Mouse (Mus musculus) heart, adult 2 months (tissue): ENCODE data around the gene Serpinb9. TPM values are rescaled to one million over a fixed set of nuclear protein-coding genes. Genes with fewer than 3 reads are reported as not detected.

ENCODE experiments used
- DNase-seq, 2 experiments: peaks; one replicate each; pipeline ENCODE4 v3.0.0; 2021
- H3K27ac ChIP-seq: fragments of 200-600 bp; 2 replicates; pipeline ENCODE4 v1.8.1; 2022
- H3K27me3 ChIP-seq: fragments of 200-500 bp; 2 replicates; pipeline ENCODE4 v1.6.1; 2012; ENCODE audit warnings: mild to moderate bottlenecking, low read length, inconsistent platforms, mixed read lengths; ENCODE audit not compliant: control insufficient read depth, insufficient read depth
- H3K36me3 ChIP-seq: fragments of 200-500 bp; 2 replicates; pipeline ENCODE4 v1.6.1; 2012; ENCODE audit warnings: low read length, inconsistent platforms; ENCODE audit not compliant: control insufficient read depth, insufficient read depth
- H3K4me1 ChIP-seq: fragments of 200-500 bp; 2 replicates; pipeline ENCODE4 v1.6.1; 2011; ENCODE audit warnings: low read length; ENCODE audit not compliant: control insufficient read depth, insufficient read depth
- H3K4me3 ChIP-seq: fragments of 200-600 bp; 2 replicates; pipeline ENCODE4 v1.8.1; 2022
- H3K79me2 ChIP-seq: fragments of 200-500 bp; replicated peaks from 2 replicates; pipeline ENCODE4 v1.6.1; 2012; ENCODE audit warnings: mild to moderate bottlenecking, inconsistent platforms, low read length, moderate library complexity, mixed read lengths; ENCODE audit not compliant: control insufficient read depth, insufficient read depth
- H3K9ac ChIP-seq: fragments of 200-500 bp; 2 replicates; pipeline ENCODE4 v1.6.1; 2012; ENCODE audit warnings: low read depth, mild to moderate bottlenecking, control low read depth, inconsistent platforms, low read length, mixed read lengths
- CTCF ChIP-seq: fragments of 200-600 bp; IDR thresholded peaks from 2 replicates; pipeline ENCODE4 v1.8.1; 2022; ENCODE audit warnings: antibody characterized with exemption, mild to moderate bottlenecking, moderate library complexity
- EP300 ChIP-seq: fragments of 200-500 bp; IDR thresholded peaks from 2 replicates; pipeline ENCODE4 v1.6.1; 2011; ENCODE audit warnings: low read depth, low read length, control low read depth; ENCODE audit not compliant: insufficient read depth
- POLR2A ChIP-seq: fragments of 200-500 bp; IDR thresholded peaks from 2 replicates; pipeline ENCODE4 v1.6.1; 2011; ENCODE audit warnings: mild to moderate bottlenecking, low read depth, low read length, control low read depth; ENCODE audit not compliant: insufficient read depth
- WGBS: fragments of 180-500 bp; shearing (Covaris S2); methylation state at CpG from one replicate; pipeline ENCODE4 v1.1.7; 2018; 5-methylcytosine and 5-hydroxymethylcytosine counted together
- intact Hi-C: fragments of 180-260 bp; cut with DNase I; formaldehyde crosslinking; loops from one replicate; pipeline ENCODE4 v1.15.1; 2025
- polyA plus RNA-seq: library from polyadenylated mRNA; depleted of rRNA; stranded (reverse); fragments of >200 nt; gene quantifications from 2 replicates; pipeline ENCODE4 v1.2.3, GENCODE M21; 2012
- total RNA-seq, 2 experiments: library from RNA; stranded (reverse); gene quantifications; 2 replicates each; pipeline ENCODE4 v1.2.3; 2021

The Serpinb9 gene
- total and polyA plus RNA-seq, 3 experiments, result 6.0 to 9.3 (median 8.6) TPM

- WGBS, result 6% methylated on average over 12 of the region's 12 CpGs
- Histone ChIP-seq H3K27ac (peak overlapping the region; percentile 97), H3K4me1 (peaks cover 10% of the 10 kb centered on the region), H3K27me3 (no peaks in the 10 kb centered on the region), H3K9ac (peak overlapping the region; percentile 68), H3K36me3 (peaks cover 13% of the 10 kb centered on the region; the same call in 1 of the 2 replicates), H3K79me2 (no peaks in the 10 kb centered on the region), H3K4me3 (peak overlapping the region; percentile 47)
- peak; percentile 89 to 92 for DNase-seq
- peak; percentile 86 for TF ChIP-seq CTCF
- TF ChIP-seq EP300, result peak; percentile 76; the same call in 1 of the 2 replicates
- peak; percentile 77 for TF ChIP-seq POLR2A
- intact Hi-C loops, result loop anchor here (2.0 to 10.0 kb wide), 4 partner anchors 40 to 200 kb away; partner anchors contain the start of genes D930007J09Rik, Serpinb6b and Wrnip1
Measured at GRCm38 (mm10) chr13:33004414-33005105, 1.5 kb downstream of the Serpinb9 start.

- intact Hi-C loops, result loop anchor here (2.0 to 10.0 kb wide), 3 partner anchors 41 to 201 kb away; partner anchors contain the start of genes D930007J09Rik, Serpinb6b and Wrnip1
- Histone ChIP-seq H3K36me3 (peaks cover 16% of the 10 kb centered on the region), H3K79me2 (no peaks in the 10 kb centered on the region), H3K4me1 (peaks cover 10% of the 10 kb centered on the region), H3K4me3 (peak overlapping the region; percentile 47), H3K9ac (0 out of 2 replicates have a peak overlapping the region, but pooled peaks have one; percentile 19), H3K27ac (peak overlapping the region; percentile 97), H3K27me3 (no peaks in the 10 kb centered on the region)
- WGBS, result 55% methylated on average over 2 of the region's 2 CpGs
- peak in 1 of 2 experiments; percentile 20 for DNase-seq
- TF ChIP-seq CTCF, result no peak
- TF ChIP-seq EP300, result no peak
- TF ChIP-seq POLR2A, result no peak
Measured at GRCm38 (mm10) chr13:33005501-33006075, 2.5 kb downstream of the Serpinb9 start.

- H3K79me2 ChIP-seq, result no peaks in the 10 kb centered on the region
- H3K4me3 ChIP-seq, result no peak overlapping the region
- WGBS, result 82% methylated on average over 3 of the region's 3 CpGs
Measured at GRCm38 (mm10) chr13:33006555-33006954, 3.5 kb downstream of the Serpinb9 start.

GRCm38 (mm10) chr13:33012395-33012794 lies 9.3 kb downstream of the Serpinb9 start:
- 73% methylated on average over 1 of the region's 1 CpGs for WGBS
- Histone ChIP-seq H3K4me3 (no peak overlapping the region), H3K79me2 (no peaks in the 10 kb centered on the region), H3K36me3 (peaks cover 15% of the 10 kb centered on the region), H3K9ac (no peak overlapping the region), H3K27me3 (no peaks in the 10 kb centered on the region), H3K27ac (no peak overlapping the region), H3K4me1 (no peaks in the 10 kb centered on the region)
- intact Hi-C loops, result no loop called here
- DNase-seq, result no peak
- TF ChIP-seq EP300 (no peak), CTCF (no peak), POLR2A (no peak)

More at GRCm38 (mm10) chr13:33006555-33006954, 3.5 kb downstream of the Serpinb9 start:
- no peak for DNase-seq
- H3K27ac ChIP-seq, result no peak overlapping the region
- no peaks in the 10 kb centered on the region for H3K27me3 ChIP-seq
- intact Hi-C loops, result loop anchor here (10.0 kb wide), 1 partner anchor 202 kb away; the partner anchor contains the start of genes D930007J09Rik and Wrnip1
- peaks cover 18% of the 10 kb centered on the region for H3K36me3 ChIP-seq
- H3K9ac ChIP-seq, result no peak overlapping the region
- TF ChIP-seq CTCF (no peak), POLR2A (no peak), EP300 (no peak)
- H3K4me1 ChIP-seq, result peaks cover 10% of the 10 kb centered on the region

- no peak for DNase-seq
- 73% methylated on average over 2 of the region's 2 CpGs for WGBS
- Histone ChIP-seq H3K36me3 (peaks cover 13% of the 10 kb centered on the region), H3K4me3 (no peak overlapping the region), H3K27ac (no peak overlapping the region), H3K79me2 (no peaks in the 10 kb centered on the region), H3K9ac (no peak overlapping the region), H3K27me3 (no peaks in the 10 kb centered on the region), H3K4me1 (no peaks in the 10 kb centered on the region)
- intact Hi-C loops, result no loop called here
- TF ChIP-seq CTCF (no peak), POLR2A (no peak), EP300 (no peak)
Measured at GRCm38 (mm10) chr13:33013271-33013670, 10.2 kb downstream of the Serpinb9 start.
